Comparison of ENCODE assay signal across 7 mouse cellular contexts in genomic region chr7:141092051-141092735, GRCm38 (mm10). TPM values are rescaled to one million over a fixed set of nuclear protein-coding genes. Genes with fewer than 3 reads are reported as not detected.
DNase-seq lines count a peak whose midpoint lies in the region; ATAC-seq and TF ChIP-seq lines count a peak whose summit lies in the region.

No protein-coding gene starts in this region.

- H3K9ac ChIP-seq in hindbrain, embryonic 13.5 days = no peak overlapping the region

- TF ChIP-seq CTCF in small intestine, adult 2 months (IDR thresholded peaks at IDR 0.05; ENCODE audit: extremely low read depth, insufficient read length, insufficient replicate concordance, low read depth, low read length) = peak; percentile 66; the same call in 1 of the 2 replicates

- H3K4me2 ChIP-seq in hindbrain, embryonic 13.5 days = peak overlapping the region; percentile 47

- ATAC-seq in hindbrain, embryonic 13.5 days (ENCODE audit: low FRiP score) = peak; percentile 73; the same call in 1 of the 2 replicates

- peaks cover 22% of the 10 kb centered on the region for H3K4me1 ChIP-seq in hindbrain, embryonic 13.5 days (replicated peaks)
- H3K4me1 ChIP-seq in small intestine, adult 2 months (ENCODE audit: control insufficient read depth, insufficient read depth, insufficient read length, low read length) = peaks cover 15% of the 10 kb centered on the region

- H3K27me3 ChIP-seq in hindbrain, embryonic 13.5 days = peaks cover 76% of the 10 kb centered on the region
- H3K27me3 ChIP-seq in small intestine, adult 2 months (ENCODE audit: control insufficient read depth, insufficient read depth, low read length) = no peaks in the 10 kb centered on the region

- peak overlapping the region; percentile 15 for H3K4me3 ChIP-seq in hindbrain, embryonic 13.5 days
- H3K4me3 ChIP-seq in small intestine, adult 2 months (ENCODE audit: low read depth, low read length) = no peak overlapping the region

- intact Hi-C loops in left cerebral cortex, postnatal 36 days (cut with DNase I) = loop anchor here (5.0 kb wide), 1 partner anchor 85 kb away; no protein-coding TSS in a partner anchor

- 0 out of 2 replicates have a peak, but pooled peaks have one; percentile 24 for TF ChIP-seq POLR2A in small intestine, adult 2 months (IDR thresholded peaks at IDR 0.05; ENCODE audit: low read depth, low read length)

- peak; percentile 97 for DNase-seq in ZHBTc4 (ENCODE audit: low read depth, low spot score)
- DNase-seq in cerebellum, postnatal 10 days = peak; percentile 82 to 88
- peak; percentile 21 to 31 for DNase-seq in frontal cortex, postnatal 36 days (ENCODE audit: low spot score in 2 of 2)
- DNase-seq in left cerebral cortex, postnatal 36 days (ENCODE audit: low spot score in 2 of 2) = peak; percentile 26
- peak; percentile 83 for DNase-seq in mesoderm, embryonic 11.5 days (ENCODE audit: low read depth, low spot score)

- 8% methylated on average over 37 of the region's 37 CpGs for WGBS in hindbrain, embryonic 13.5 days
- 19% methylated on average over 37 of the region's 37 CpGs for whole genome bisulfite sequencing in small intestine, adult 2 months

- no peak overlapping the region for H3K27ac ChIP-seq in hindbrain, embryonic 13.5 days
- no peak overlapping the region for H3K27ac ChIP-seq in small intestine, adult 2 months (ENCODE audit: insufficient read depth, low read depth, low read length)

- no peaks in the 10 kb centered on the region for H3K36me3 ChIP-seq in hindbrain, embryonic 13.5 days
- H3K36me3 ChIP-seq in small intestine, adult 2 months (ENCODE audit: control insufficient read depth, insufficient read depth, low read length) = peaks cover 32% of the 10 kb centered on the region

- no peaks in the 10 kb centered on the region for H3K9me3 ChIP-seq in hindbrain, embryonic 13.5 days

RNA-seq across cellular contexts. Expression of gene Sigirr, which starts 8.2 kb away (rescaled TPM):
- 1.7 and 2.9 TPM in 2 replicates for polyA plus RNA-seq in hindbrain, embryonic 13.5 days (2015; fragmentation: Nextera tagmentation; extraction: Ambion mirVana)
- total RNA-seq in left cerebral cortex, postnatal 36 days (2021) = 1 to 10 TPM; 1.7 to 2.8 TPM
- polyA plus RNA-seq in small intestine, adult 2 months (2012; rRNA removed) = 19.8 and 38.3 TPM in 2 replicates

RNA-seq across cellular contexts. Expression of gene Pkp3, which starts 14.2 kb away (rescaled TPM):
- polyA plus RNA-seq in hindbrain, embryonic 13.5 days (2015; fragmentation: Nextera tagmentation; extraction: Ambion mirVana) = 0.27 and 0.32 TPM in 2 replicates
- total RNA-seq in left cerebral cortex, postnatal 36 days (2021) = not detected
- 87.5 and 236 TPM in 2 replicates for polyA plus RNA-seq in small intestine, adult 2 months (2012; rRNA removed)

RNA-seq across cellular contexts. Expression of gene Ano9, which starts 25.4 kb away (rescaled TPM):
- 0.09 TPM in 1 of 2 replicates, not detected in the other for polyA plus RNA-seq in hindbrain, embryonic 13.5 days (2015; fragmentation: Nextera tagmentation; extraction: Ambion mirVana)
- total RNA-seq in left cerebral cortex, postnatal 36 days (2021) = not detected
- 38.2 and 74.3 TPM in 2 replicates for polyA plus RNA-seq in small intestine, adult 2 months (2012; rRNA removed)

RNA-seq across cellular contexts. Expression of gene Ptdss2, which starts 30.0 kb away (rescaled TPM):
- polyA plus RNA-seq in hindbrain, embryonic 13.5 days (2015; fragmentation: Nextera tagmentation; extraction: Ambion mirVana) = 79.8 and 83.6 TPM in 2 replicates
- total RNA-seq in left cerebral cortex, postnatal 36 days (2021) = 10 to 100 TPM; 45.1 to 52.1 TPM
- polyA plus RNA-seq in small intestine, adult 2 months (2012; rRNA removed) = 17.5 and 26.3 TPM in 2 replicates

RNA-seq across cellular contexts. Expression of gene B4galnt4, which starts 31.3 kb away (rescaled TPM):
- polyA plus RNA-seq in hindbrain, embryonic 13.5 days (2015; fragmentation: Nextera tagmentation; extraction: Ambion mirVana) = 44.8 and 47.2 TPM in 2 replicates
- 10 to 100 TPM; 84.4 to 86.3 TPM for total RNA-seq in left cerebral cortex, postnatal 36 days (2021)
- 5.4 and 15.8 TPM in 2 replicates for polyA plus RNA-seq in small intestine, adult 2 months (2012; rRNA removed)

Comparison
In these comparisons a context has a peak if more than half of its experiments do, and no peak if none do; other contexts are left out.
1. DNase-seq: peak in every context shown above with its lines; median percentile 97 in ZHBTc4; 85 in cerebellum, postnatal 10 days; 83 in mesoderm, embryonic 11.5 days; 26 in frontal cortex, postnatal 36 days; 26 in left cerebral cortex, postnatal 36 days.
2. RNA of gene Pkp3, which starts 14.2 kb away (polyA plus RNA-seq): 87.5 to 236 TPM in small intestine, adult 2 months; 0.27 to 0.32 TPM in hindbrain, embryonic 13.5 days; every median in the first group is over 10 times any median in the second.
3. RNA of gene Ano9, which starts 25.4 kb away (polyA plus RNA-seq): 38.2 to 74.3 TPM in small intestine, adult 2 months; 0.09 TPM in hindbrain, embryonic 13.5 days; every median in the first group is over 10 times any median in the second.